Mouse (Mus musculus) limb, embryonic 12.5 days (tissue): ENCODE data around the gene Neurl1a. TPM values are rescaled to one million over a fixed set of nuclear protein-coding genes. Genes with fewer than 3 reads are reported as not detected.
A peak's percentile ranks its signal among the peaks of the same experiment; 100 is the strongest.

Source experiments
- ATAC-seq: fragments of 200-750 bp; cut with Nextera tagmentation; 2 replicates; pipeline ENCODE4 v1.8.0; 2017; ENCODE audit warnings: low read depth, moderate TSS enrichment; ENCODE audit not compliant: insufficient number of reproducible peaks, insufficient read depth, low FRiP score, low TSS enrichment
- H3K27ac ChIP-seq: fragments of 300-500 bp; sonication (generic); 2 replicates; pipeline ENCODE4 v1.5.1; 2016; ENCODE audit warnings: mild to moderate bottlenecking, moderate library complexity
- H3K27me3 ChIP-seq: fragments of 300-500 bp; sonication (generic); 2 replicates; pipeline ENCODE4 v1.6.1; 2016; ENCODE audit warnings: mild to moderate bottlenecking, moderate library complexity
- H3K36me3 ChIP-seq: fragments of 300-500 bp; sonication (generic); 2 replicates; pipeline ENCODE4 v1.6.1; 2016; ENCODE audit warnings: mild to moderate bottlenecking, moderate library complexity
- H3K4me1 ChIP-seq: fragments of 300-500 bp; sonication (generic); replicated peaks from 2 replicates; pipeline ENCODE4 v1.6.1; 2016
- H3K4me2 ChIP-seq: fragments of 300-500 bp; sonication (generic); 2 replicates; pipeline ENCODE4 v1.6.1; 2016; ENCODE audit warnings: mild to moderate bottlenecking, moderate library complexity
- H3K4me3 ChIP-seq: fragments of 300-500 bp; sonication (generic); replicated peaks from 2 replicates; pipeline ENCODE4 v1.5.1; 2016; ENCODE audit warnings: mild to moderate bottlenecking
- H3K9ac ChIP-seq: fragments of 300-500 bp; sonication (generic); replicated peaks from 2 replicates; pipeline ENCODE4 v1.6.1; 2016; ENCODE audit warnings: mild to moderate bottlenecking, moderate library complexity
- H3K9me3 ChIP-seq: fragments of 300-500 bp; sonication (generic); 2 replicates; pipeline ENCODE4 v1.6.1; 2016; ENCODE audit warnings: mild to moderate bottlenecking, moderate library complexity
- WGBS: fragments of 180-500 bp; shearing (Covaris S2); methylation state at CpG from one replicate; pipeline ENCODE4 v1.1.7; 2016; 5-methylcytosine and 5-hydroxymethylcytosine counted together
- polyA plus RNA-seq: library from polyadenylated mRNA; unstranded; fragments of >200 nt; fragmentation: Nextera tagmentation; extraction: Ambion mirVana; gene quantifications from 2 replicates; pipeline ENCODE4 v1.2.1, GENCODE M21; 2016

Neurl1a gene
- polyA plus RNA-seq, 1 experiment from 2014 or later: 10.1 TPM

DNA sequence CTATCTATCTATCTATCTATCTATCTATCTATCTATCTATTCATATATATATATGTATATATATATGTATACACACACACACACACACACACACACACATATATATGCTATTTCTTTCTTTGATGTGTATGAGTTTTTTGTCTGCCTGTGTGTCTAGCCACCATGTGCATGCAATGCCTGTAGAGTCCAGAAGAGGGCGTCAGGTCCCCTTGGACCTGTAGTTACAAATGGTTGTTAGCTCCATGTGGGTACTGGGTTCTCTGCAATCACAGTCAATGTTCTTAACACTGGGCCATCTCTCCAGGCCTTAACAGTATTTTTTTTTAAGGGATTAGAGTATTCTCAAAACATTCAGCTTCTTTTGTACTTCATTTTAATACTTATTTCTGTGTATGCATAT is 34.9 kb downstream of the Neurl1a start:
- Histone ChIP-seq H3K4me1 (no peaks in the 10 kb centered on the region), H3K9ac (no peak overlapping the region), H3K27ac (no peak overlapping the region), H3K36me3 (no peaks in the 10 kb centered on the region), H3K9me3 (no peaks in the 10 kb centered on the region), H3K27me3 (no peaks in the 10 kb centered on the region), H3K4me2 (no peak overlapping the region), H3K4me3 (no peak overlapping the region)
- no peak for ATAC-seq
- 59% methylated on average over 1 of the region's 1 CpGs for WGBS

DNA sequence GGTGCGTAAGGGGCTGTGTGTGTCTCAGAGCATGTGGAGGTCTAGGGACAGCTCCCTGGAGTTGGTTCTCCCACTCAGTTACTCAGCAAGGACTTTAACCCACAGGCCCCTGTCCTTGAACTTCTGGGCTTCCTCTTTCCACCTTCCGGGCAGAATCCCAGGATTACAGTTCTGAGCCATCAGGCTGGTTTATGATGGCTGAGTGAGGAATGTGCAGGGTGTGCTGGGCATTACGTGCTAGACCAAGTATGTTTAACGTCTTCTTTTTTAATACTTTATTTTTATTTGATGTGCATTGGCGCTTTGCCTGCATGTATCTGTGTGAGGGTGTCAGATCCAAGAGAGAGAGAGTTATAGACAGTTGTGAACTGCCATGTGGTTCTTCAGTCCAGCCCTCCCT is 38.1 kb downstream of the Neurl1a start:
- Histone ChIP-seq H3K9ac (no peak overlapping the region), H3K9me3 (no peaks in the 10 kb centered on the region), H3K4me1 (no peaks in the 10 kb centered on the region), H3K36me3 (no peaks in the 10 kb centered on the region), H3K27me3 (no peaks in the 10 kb centered on the region), H3K4me3 (no peak overlapping the region), H3K4me2 (no peak overlapping the region), H3K27ac (no peak overlapping the region)
- no peak for ATAC-seq
- 74% methylated on average over 5 of the region's 5 CpGs for WGBS

DNA sequence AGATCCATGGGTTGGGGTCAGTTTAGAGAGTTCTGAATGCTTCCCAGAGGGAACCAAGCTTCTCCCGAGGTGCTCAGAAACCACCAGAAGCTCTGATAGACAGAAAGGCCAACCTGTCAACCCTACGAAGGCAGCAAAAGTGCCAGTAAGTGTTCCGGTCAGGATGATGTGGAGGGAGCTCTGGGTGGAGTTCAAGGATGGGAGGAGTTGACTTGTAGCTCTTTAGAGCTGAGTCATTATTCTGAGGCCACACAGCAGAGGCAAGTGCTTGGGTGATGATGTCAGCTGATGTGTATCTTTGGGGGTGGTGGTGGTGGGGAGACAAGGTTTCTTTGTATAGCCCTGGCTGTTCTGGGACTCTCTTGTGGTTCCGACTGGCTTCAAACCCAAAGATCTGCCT is 41.0 kb downstream of the Neurl1a start:
- no peaks in the 10 kb centered on the region for H3K4me1 ChIP-seq
- H3K36me3 ChIP-seq: no peaks in the 10 kb centered on the region
- no peak overlapping the region for H3K9ac ChIP-seq
- ATAC-seq: no peak
- 85% methylated on average over 4 of the region's 4 CpGs for WGBS
- no peak overlapping the region for H3K4me2 ChIP-seq
- no peaks in the 10 kb centered on the region for H3K9me3 ChIP-seq
- H3K27ac ChIP-seq: no peak overlapping the region
- no peak overlapping the region for H3K4me3 ChIP-seq
- H3K27me3 ChIP-seq: 0 out of 2 replicates have a peak, but pooled peaks cover 5% of the 10 kb centered on the region

DNA sequence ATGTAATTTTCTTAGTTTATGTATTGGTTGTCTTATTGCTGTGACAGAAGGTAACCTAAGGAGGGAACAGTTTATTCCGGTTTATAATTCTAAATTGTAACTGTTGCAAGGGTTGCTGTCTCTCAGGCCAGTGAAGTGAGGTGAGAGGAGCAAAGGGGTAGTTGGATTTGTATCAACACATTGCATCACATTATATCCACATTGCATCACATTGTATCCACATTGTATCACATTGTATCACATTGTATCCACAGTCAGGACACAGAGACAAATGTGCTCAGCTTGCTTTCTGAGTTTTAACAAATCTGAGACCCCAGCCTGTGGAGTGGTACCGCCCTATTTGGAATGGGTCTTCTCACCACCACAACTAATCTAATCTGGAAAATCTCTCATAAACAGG is 41.6 kb downstream of the Neurl1a start:
- 0 out of 2 replicates have a peak, but pooled peaks cover 5% of the 10 kb centered on the region for H3K27me3 ChIP-seq
- no peaks in the 10 kb centered on the region for H3K36me3 ChIP-seq
- H3K9ac ChIP-seq: no peak overlapping the region
- no peak for ATAC-seq
- no peak overlapping the region for H3K27ac ChIP-seq
- no peak overlapping the region for H3K4me3 ChIP-seq
- H3K9me3 ChIP-seq: no peaks in the 10 kb centered on the region
- no peak overlapping the region for H3K4me2 ChIP-seq
- 93% methylated on average over 2 of the region's 2 CpGs for WGBS
- no peaks in the 10 kb centered on the region for H3K4me1 ChIP-seq

DNA sequence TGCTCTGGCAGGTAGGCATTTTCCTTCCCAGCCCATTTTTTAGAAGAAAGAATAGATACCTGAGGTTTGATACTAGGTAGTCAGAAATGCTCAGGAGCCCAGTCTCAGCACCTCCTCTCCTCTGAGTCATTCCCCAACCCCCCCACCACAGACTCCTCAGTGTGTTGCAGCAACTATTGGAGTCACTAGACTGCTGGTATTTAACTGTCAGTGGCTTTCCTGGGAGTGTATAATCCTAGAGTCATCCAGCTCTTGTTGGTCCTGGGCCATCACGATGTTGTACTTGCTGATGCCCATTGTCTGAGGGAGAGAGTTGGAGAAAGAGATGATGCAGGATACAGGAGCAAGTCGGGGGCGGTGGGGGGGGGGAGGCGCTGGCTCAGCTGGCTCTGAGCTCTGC is 42.4 kb downstream of the Neurl1a start:
- 87% methylated on average over 4 of the region's 4 CpGs for WGBS
- no peak for ATAC-seq

DNA sequence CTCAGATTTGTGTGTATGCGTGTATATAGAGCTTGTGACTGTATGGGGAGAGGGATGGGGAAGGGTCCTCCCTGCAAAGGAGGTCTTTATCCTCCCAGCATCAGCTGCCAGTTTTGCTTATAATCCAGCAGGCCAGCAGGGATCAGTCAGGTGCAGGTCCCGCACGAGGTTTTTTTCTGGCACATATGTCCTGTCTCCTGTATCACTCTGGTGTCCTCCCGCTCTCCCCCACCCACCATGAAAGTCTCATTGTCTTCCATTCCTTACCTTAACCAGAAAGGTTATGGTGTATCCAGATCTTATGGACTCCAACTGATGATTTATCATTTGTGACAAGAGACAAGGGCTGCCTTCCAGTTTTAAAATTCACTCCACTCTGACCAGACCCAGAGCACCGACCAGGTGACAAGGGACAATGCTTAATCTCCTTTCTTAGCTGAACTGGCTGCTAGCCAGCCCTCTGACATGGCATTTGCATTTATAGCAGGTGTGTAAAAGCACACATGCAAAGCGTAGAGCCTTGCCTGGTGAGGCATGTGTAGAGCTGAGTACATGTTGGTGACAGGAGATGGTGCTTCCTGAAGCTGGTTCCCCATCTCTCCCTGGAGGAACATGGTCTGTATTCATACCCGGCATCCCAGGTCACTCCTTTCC is 43.0 kb downstream of the Neurl1a start:
- H3K9ac ChIP-seq: no peak overlapping the region
- no peak overlapping the region for H3K4me3 ChIP-seq
- no peaks in the 10 kb centered on the region for H3K4me1 ChIP-seq
- no peaks in the 10 kb centered on the region for H3K9me3 ChIP-seq
- WGBS: 74% methylated on average over 7 of the region's 7 CpGs
- ATAC-seq: no peak
- H3K27me3 ChIP-seq: 0 out of 2 replicates have a peak, but pooled peaks cover 5% of the 10 kb centered on the region
- no peak overlapping the region for H3K27ac ChIP-seq
- H3K36me3 ChIP-seq: no peaks in the 10 kb centered on the region
- no peak overlapping the region for H3K4me2 ChIP-seq

More for the DNA sequence above, 42.4 kb downstream of the Neurl1a start:
- no peak overlapping the region for H3K27ac ChIP-seq
- H3K9me3 ChIP-seq: no peaks in the 10 kb centered on the region
- no peak overlapping the region for H3K4me2 ChIP-seq
- H3K36me3 ChIP-seq: no peaks in the 10 kb centered on the region
- no peak overlapping the region for H3K4me3 ChIP-seq
- no peaks in the 10 kb centered on the region for H3K4me1 ChIP-seq
- 0 out of 2 replicates have a peak, but pooled peaks cover 5% of the 10 kb centered on the region for H3K27me3 ChIP-seq
- no peak overlapping the region for H3K9ac ChIP-seq

DNA sequence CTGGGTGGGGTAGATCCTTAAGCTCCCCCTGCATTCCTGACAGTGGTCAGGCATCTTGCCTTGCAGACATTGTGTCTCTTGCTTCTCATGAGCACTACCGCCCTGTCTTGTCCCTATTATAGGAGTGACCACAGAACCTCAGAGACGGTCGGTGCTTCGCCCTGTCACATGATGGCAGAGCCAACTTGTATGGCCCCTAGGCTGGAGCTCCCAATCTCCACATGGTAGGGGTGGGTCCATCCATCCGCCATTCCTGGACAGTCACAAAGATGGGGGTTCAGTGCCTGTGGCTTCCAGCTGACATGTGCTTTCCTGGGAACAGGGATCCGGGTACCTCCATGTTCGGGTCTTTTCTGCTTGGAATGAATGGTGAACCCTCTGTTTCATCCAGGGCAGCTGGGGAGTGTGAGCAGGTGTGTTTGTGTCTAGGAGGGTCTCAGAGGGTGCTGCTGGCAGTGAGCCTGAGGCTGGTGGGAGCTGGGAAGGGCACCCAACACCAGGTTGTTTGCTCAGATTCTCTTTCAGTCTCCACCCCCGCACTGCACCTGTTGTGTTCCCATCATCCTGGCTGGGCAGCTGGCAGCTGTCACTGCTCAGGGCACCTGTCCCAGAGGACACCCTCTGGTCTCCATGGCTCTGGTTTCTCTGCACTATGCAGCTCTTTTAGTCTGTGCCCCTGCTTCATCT is 43.7 kb downstream of the Neurl1a start:
- peak; percentile 76 for ATAC-seq
- WGBS: 81% methylated on average over 8 of the region's 8 CpGs
- H3K27me3 ChIP-seq: 0 out of 2 replicates have a peak, but pooled peaks cover 5% of the 10 kb centered on the region
- H3K4me1 ChIP-seq: no peaks in the 10 kb centered on the region
- no peak overlapping the region for H3K9ac ChIP-seq
- no peak overlapping the region for H3K4me3 ChIP-seq
- H3K9me3 ChIP-seq: no peaks in the 10 kb centered on the region
- no peaks in the 10 kb centered on the region for H3K36me3 ChIP-seq
- no peak overlapping the region for H3K27ac ChIP-seq
- no peak overlapping the region for H3K4me2 ChIP-seq

DNA sequence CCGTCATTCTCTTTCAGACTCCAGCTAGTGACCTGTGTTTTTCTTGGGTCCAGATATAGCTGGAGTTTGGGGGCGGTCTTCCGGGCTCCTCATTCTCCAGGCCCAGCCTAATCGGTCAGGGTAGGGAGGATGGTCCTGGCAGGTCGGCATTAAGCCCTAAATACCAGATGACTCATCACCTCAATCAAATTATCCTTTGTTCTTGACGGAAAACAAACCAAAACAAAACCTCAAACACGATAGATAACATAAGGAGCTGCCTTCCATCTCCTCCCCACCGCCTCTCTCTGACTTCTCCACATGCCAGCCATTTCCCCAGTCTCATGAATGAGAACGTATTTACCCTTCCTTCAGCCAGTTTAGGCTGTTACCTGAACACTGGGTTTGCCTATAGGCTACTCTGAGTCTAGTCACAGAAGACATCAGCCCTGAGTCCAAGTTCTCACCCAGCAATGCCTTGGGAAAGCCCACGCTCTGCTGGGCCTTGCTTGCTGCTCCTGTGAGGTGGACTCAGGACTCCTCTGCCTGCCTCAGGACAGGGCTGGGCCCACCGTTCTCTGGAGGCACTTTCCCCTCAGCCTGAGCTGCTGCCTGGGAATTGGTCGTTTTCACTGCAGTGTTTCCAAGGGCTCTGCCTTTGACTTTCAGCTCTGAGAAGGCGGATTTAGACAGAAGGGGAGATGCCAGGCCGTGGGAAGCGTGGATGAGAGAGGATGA is 44.4 kb downstream of the Neurl1a start:
- Histone ChIP-seq H3K4me1 (no peaks in the 10 kb centered on the region), H3K36me3 (no peaks in the 10 kb centered on the region), H3K9ac (no peak overlapping the region), H3K27ac (peak overlapping the region; percentile 53; the same call in 1 of the 2 replicates), H3K9me3 (no peaks in the 10 kb centered on the region), H3K4me2 (no peak overlapping the region), H3K27me3 (0 out of 2 replicates have a peak, but pooled peaks cover 5% of the 10 kb centered on the region), H3K4me3 (no peak overlapping the region)
- ATAC-seq: no peak
- 58% methylated on average over 15 of the region's 15 CpGs for WGBS

DNA sequence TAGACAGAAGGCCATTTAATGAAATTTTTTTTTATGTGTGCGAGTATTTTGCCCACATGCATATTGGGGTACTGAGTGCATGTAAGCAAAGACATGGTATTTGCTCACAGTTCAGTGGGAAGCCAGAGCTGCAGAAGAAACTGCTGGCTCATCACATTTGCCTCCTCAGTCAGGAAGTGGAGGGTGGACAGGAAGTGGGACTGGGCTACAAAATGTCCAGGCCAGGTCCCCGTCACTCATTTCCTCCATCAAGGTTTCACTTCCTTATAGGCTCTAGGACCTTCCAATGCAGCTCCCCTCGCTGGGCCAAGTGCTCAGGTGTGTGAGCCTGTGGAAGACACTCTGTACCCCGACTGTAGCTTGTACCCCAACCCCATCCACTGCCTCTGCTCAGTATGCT is 46.1 kb downstream of the Neurl1a start:
- ATAC-seq: no peak
- Histone ChIP-seq H3K4me3 (no peak overlapping the region), H3K27me3 (0 out of 2 replicates have a peak, but pooled peaks cover 5% of the 10 kb centered on the region), H3K4me1 (peaks cover 12% of the 10 kb centered on the region), H3K36me3 (no peaks in the 10 kb centered on the region), H3K9me3 (no peaks in the 10 kb centered on the region), H3K9ac (no peak overlapping the region), H3K27ac (no peak overlapping the region), H3K4me2 (no peak overlapping the region)
- 69% methylated on average over 4 of the region's 4 CpGs for WGBS

DNA sequence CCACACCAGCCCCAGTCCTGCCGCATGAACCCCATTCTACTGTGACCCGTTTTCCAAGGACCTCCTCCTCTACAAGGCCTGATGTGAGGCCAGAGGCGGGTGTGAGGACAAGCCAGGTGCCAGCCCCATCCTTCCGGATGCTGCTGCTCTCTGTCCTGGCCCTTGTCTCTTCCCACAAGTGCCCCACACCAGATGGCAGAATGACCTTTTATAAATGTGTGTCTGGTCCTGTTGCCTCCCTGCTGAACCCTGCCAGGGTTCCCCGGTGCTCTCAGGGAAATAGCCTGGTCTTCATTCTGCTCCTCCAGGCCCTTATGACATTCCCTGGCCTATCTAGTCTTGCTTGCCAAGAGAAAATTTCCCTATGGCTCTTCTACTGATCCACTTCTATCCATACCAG is 47.2 kb downstream of the Neurl1a start:
- 86% methylated on average over 5 of the region's 5 CpGs for WGBS
- Histone ChIP-seq H3K9ac (no peak overlapping the region), H3K27me3 (0 out of 2 replicates have a peak, but pooled peaks cover 5% of the 10 kb centered on the region), H3K4me3 (no peak overlapping the region), H3K4me2 (no peak overlapping the region), H3K36me3 (no peaks in the 10 kb centered on the region), H3K9me3 (no peaks in the 10 kb centered on the region), H3K4me1 (peaks cover 12% of the 10 kb centered on the region), H3K27ac (no peak overlapping the region)
- ATAC-seq: no peak

DNA sequence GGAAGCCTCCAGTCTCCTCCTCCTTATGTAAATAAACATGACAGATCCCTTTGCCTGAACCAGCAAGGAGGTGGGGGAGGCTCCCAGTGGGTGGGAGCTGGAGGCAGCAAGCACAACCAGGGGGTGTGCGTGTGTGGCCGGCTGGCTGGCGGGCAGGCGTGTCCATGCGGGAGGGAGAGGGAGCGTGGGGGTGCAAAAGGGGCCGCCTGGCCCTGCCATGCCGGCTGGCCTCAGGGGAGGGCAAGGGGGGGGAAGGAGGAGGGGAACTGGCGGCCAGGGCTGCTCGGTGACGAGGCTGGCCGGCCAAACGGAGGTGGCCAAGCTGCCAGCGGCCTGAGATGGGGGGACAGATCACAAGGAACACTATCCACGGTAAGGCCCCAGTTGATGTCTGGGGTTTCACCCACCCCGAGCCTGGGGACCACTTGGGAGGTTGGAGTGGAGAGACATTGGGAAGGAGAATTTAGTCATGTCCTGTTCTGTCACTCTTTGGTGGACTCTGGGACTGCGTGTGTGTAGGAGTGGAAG is 50.2 kb downstream of the Neurl1a start:
- 4% methylated on average over 17 of the region's 17 CpGs for WGBS
- no peaks in the 10 kb centered on the region for H3K9me3 ChIP-seq
- H3K4me3 ChIP-seq: peak overlapping the region; percentile 23
- H3K4me2 ChIP-seq: peak overlapping the region; percentile 54
- peaks cover 12% of the 10 kb centered on the region for H3K4me1 ChIP-seq
- 0 out of 2 replicates have a peak overlapping the region, but pooled peaks have one; percentile 37 for H3K9ac ChIP-seq
- no peak for ATAC-seq
- H3K27me3 ChIP-seq: no peaks in the 10 kb centered on the region
- H3K27ac ChIP-seq: 0 out of 2 replicates have a peak overlapping the region, but pooled peaks have one; percentile 41
- H3K36me3 ChIP-seq: no peaks in the 10 kb centered on the region
